In the genomic region with DNA sequence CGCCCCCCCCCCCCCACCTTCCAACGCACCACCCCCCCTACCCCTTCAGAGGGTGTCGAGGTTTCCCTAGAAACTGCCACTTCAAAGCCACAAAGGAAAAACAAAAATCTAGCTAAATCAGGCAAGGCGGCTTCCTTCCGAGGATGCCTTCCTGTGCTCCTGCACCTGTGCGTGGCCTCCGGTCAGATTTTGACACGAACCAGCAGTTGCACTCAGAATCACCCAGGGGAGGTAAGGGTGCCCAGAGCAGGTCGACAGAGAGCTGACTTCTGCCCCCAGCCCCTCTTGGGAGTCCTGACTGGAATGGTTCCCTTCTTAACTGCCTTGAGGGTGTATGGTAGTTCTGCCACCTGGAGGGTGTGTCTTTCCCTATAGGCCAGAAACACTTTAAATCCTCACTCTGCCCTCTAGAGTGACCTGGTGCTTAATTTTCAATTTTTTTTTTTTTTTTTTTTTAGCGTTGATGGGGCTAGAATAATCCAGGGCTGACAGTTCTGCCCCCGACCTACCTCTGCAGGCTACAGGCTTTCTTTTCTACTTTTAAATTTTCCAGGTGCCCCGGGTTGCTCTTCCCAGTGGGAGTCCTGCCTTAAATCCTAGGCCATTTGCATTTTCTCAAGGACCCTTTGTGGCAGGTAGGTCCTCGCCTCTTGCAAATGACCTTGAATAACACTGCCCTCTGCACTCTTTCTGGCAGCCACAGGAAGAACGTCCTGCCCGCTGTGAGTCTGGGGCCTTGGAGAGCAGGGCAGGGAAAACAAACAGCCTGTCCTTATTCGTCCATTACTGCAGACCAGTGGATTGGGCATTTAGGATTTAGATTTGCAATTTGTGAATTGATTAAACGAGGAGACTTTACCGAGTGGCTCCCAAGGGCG, we compare ENCODE assay signal across 8 mouse cellular contexts.
DNase-seq lines count a peak whose midpoint lies in the region; ATAC-seq and TF ChIP-seq lines count a peak whose summit lies in the region.

No protein-coding gene starts in this region.

- H3K9me3 ChIP-seq in heart, embryonic 13.5 days: no peaks in the 10 kb centered on the region
- H3K9me3 ChIP-seq in intestine, embryonic 15.5 days: no peaks in the 10 kb centered on the region
- H3K9me3 ChIP-seq in midbrain, embryonic 13.5 days: no peaks in the 10 kb centered on the region

- no peak for TF ChIP-seq POLR2A in cortical plate, adult 2 months (IDR thresholded peaks at IDR 0.05; ENCODE audit: extremely low read depth, insufficient read depth, low read length)

- no peak for TF ChIP-seq CTCF in cortical plate, adult 2 months (IDR thresholded peaks at IDR 0.05; ENCODE audit: extremely low read depth, insufficient read depth, low read length)

- peak overlapping the region; percentile 44 for H3K4me3 ChIP-seq in heart, embryonic 13.5 days
- 0 out of 2 replicates have a peak overlapping the region, but pooled peaks have one; percentile 5 for H3K4me3 ChIP-seq in cortical plate, adult 2 months (ENCODE audit: insufficient read depth, low read length)
- no peak overlapping the region for H3K4me3 ChIP-seq in intestine, embryonic 15.5 days (replicated peaks)
- peak overlapping the region; percentile 31 for H3K4me3 ChIP-seq in midbrain, embryonic 13.5 days (replicated peaks)

- intact Hi-C loops in heart, postnatal 10 days (cut with DNase I): loop anchor here (1.0 kb wide), 1 partner anchor 132 kb away; a partner anchor contains a TSS

- peak overlapping the region; percentile 67 for H3K27ac ChIP-seq in heart, embryonic 13.5 days (replicated peaks)
- H3K27ac ChIP-seq in cortical plate, adult 2 months (ENCODE audit: insufficient read depth, low read length): no peak overlapping the region
- 0 out of 2 replicates have a peak overlapping the region, but pooled peaks have one; percentile 22 for H3K27ac ChIP-seq in intestine, embryonic 15.5 days
- no peak overlapping the region for H3K27ac ChIP-seq in midbrain, embryonic 13.5 days

- H3K36me3 ChIP-seq in heart, embryonic 13.5 days: no peaks in the 10 kb centered on the region
- no peaks in the 10 kb centered on the region for H3K36me3 ChIP-seq in intestine, embryonic 15.5 days
- no peaks in the 10 kb centered on the region for H3K36me3 ChIP-seq in midbrain, embryonic 13.5 days

- 12% methylated on average over 19 of the region's 19 CpGs for WGBS in heart, embryonic 13.5 days
- WGBS in intestine, embryonic 15.5 days: 26% methylated on average over 19 of the region's 19 CpGs
- WGBS in midbrain, embryonic 13.5 days: 12% methylated on average over 18 of the region's 19 CpGs

- H3K9ac ChIP-seq in heart, embryonic 13.5 days: peak overlapping the region; percentile 79
- no peak overlapping the region for H3K9ac ChIP-seq in intestine, embryonic 15.5 days
- H3K9ac ChIP-seq in midbrain, embryonic 13.5 days (replicated peaks): no peak overlapping the region

- H3K27me3 ChIP-seq in heart, embryonic 13.5 days (replicated peaks): 0 out of 2 replicates have a peak, but pooled peaks cover 5% of the 10 kb centered on the region
- H3K27me3 ChIP-seq in intestine, embryonic 15.5 days (replicated peaks): no peaks in the 10 kb centered on the region
- H3K27me3 ChIP-seq in midbrain, embryonic 13.5 days: peaks cover 30% of the 10 kb centered on the region

- ATAC-seq in heart, embryonic 13.5 days (ENCODE audit: extremely low read depth, insufficient number of reproducible peaks, low FRiP score, low TSS enrichment): no peak
- ATAC-seq in intestine, embryonic 15.5 days: 0 out of 2 replicates have a peak, but pooled peaks have one; percentile 31
- ATAC-seq in midbrain, embryonic 13.5 days: no peak

- peaks cover 41% of the 10 kb centered on the region for H3K4me1 ChIP-seq in heart, embryonic 13.5 days
- peaks cover 2% of the 10 kb centered on the region for H3K4me1 ChIP-seq in cortical plate, adult 2 months (ENCODE audit: control insufficient read depth, insufficient read depth, low read length)
- peaks cover 16% of the 10 kb centered on the region for H3K4me1 ChIP-seq in intestine, embryonic 15.5 days (replicated peaks)
- peaks cover 16% of the 10 kb centered on the region for H3K4me1 ChIP-seq in midbrain, embryonic 13.5 days (replicated peaks)

- peak overlapping the region; percentile 73 for H3K4me2 ChIP-seq in heart, embryonic 13.5 days
- peak overlapping the region; percentile 81 for H3K4me2 ChIP-seq in intestine, embryonic 15.5 days (replicated peaks)
- H3K4me2 ChIP-seq in midbrain, embryonic 13.5 days (replicated peaks): peak overlapping the region; percentile 65

- DNase-seq in heart, postnatal 10 days: no peak
- DNase-seq in retina, postnatal 1 day: no peak
- DNase-seq in layer of hippocampus, adult 18-20 months (ENCODE audit: low spot score in 2 of 2): no peak
- no peak for DNase-seq in MN1 (ENCODE audit: low spot score)

Comparison
In these comparisons a context has a peak if more than half of its experiments do, and no peak if none do; other contexts are left out.
1. H3K27ac ChIP-seq: peak in heart, embryonic 13.5 days (single experiment) and intestine, embryonic 15.5 days (single experiment); none in cortical plate, adult 2 months (single experiment) and midbrain, embryonic 13.5 days (single experiment).
2. Peak in every context shown above with its lines, with median percentiles within 50 percentile points of each other: H3K4me2 ChIP-seq.